Mouse (Mus musculus): ENCODE results near the gene Dleu7.

- no peak for TF ChIP-seq CTCF (IDR thresholded peaks at IDR 0.05; ENCODE audit: low read depth, low read length)
- no peak for TF ChIP-seq POLR2AphosphoS5 (IDR thresholded peaks at IDR 0.05; ENCODE audit: insufficient replicate concordance, low read depth, low read length)
- no peak for TF ChIP-seq GATA1 (IDR thresholded peaks at IDR 0.05; ENCODE audit: borderline replicate concordance, low read length)
Observed at GRCm38 (mm10) chr14:62235214-62235613, 57.6 kb downstream of the Dleu7 start.

All from G1E (cell line).